ENCODE assay signal across 8 mouse cellular contexts in genomic region chr6:146634015-146634722, GRCm38 (mm10). TPM values are rescaled to one million over a fixed set of nuclear protein-coding genes. Genes with fewer than 3 reads are reported as not detected.
DNase-seq lines count a peak whose midpoint lies in the region; ATAC-seq and TF ChIP-seq lines count a peak whose summit lies in the region.

No protein-coding gene starts in this region.

- peak overlapping the region; percentile 84 for H3K4me3 ChIP-seq in embryonic facial prominence, embryonic 15.5 days (replicated peaks)
- H3K4me3 ChIP-seq in limb, embryonic 15.5 days: peak overlapping the region; percentile 82
- peak overlapping the region; percentile 77 for H3K4me3 ChIP-seq in midbrain, embryonic 16.5 days (ENCODE audit: low read depth, low read length)
- H3K4me3 ChIP-seq in spleen, adult 2 months (ENCODE audit: extremely low read depth, insufficient read depth, insufficient read length): peak overlapping the region; percentile 71

- H3K36me3 ChIP-seq in embryonic facial prominence, embryonic 15.5 days: no peaks in the 10 kb centered on the region
- H3K36me3 ChIP-seq in limb, embryonic 15.5 days: no peaks in the 10 kb centered on the region
- no peaks in the 10 kb centered on the region for H3K36me3 ChIP-seq in midbrain, embryonic 16.5 days (ENCODE audit: control insufficient read depth, insufficient read depth, low read length)
- no peaks in the 10 kb centered on the region for H3K36me3 ChIP-seq in spleen, adult 2 months (ENCODE audit: control insufficient read depth, insufficient read depth, low read length)

- peaks cover 22% of the 10 kb centered on the region for H3K4me1 ChIP-seq in embryonic facial prominence, embryonic 15.5 days
- peaks cover 19% of the 10 kb centered on the region for H3K4me1 ChIP-seq in limb, embryonic 15.5 days
- peaks cover 10% of the 10 kb centered on the region for H3K4me1 ChIP-seq in midbrain, embryonic 16.5 days (ENCODE audit: control insufficient read depth, insufficient read depth, low read length)
- peaks cover 5% of the 10 kb centered on the region; the same call in 1 of the 2 replicates for H3K4me1 ChIP-seq in spleen, adult 2 months (ENCODE audit: control insufficient read depth, insufficient read depth, insufficient read length)

- H3K27ac ChIP-seq in embryonic facial prominence, embryonic 15.5 days (replicated peaks): peak overlapping the region; percentile 88
- peak overlapping the region; percentile 92 for H3K27ac ChIP-seq in limb, embryonic 15.5 days
- peak overlapping the region; percentile 87 for H3K27ac ChIP-seq in midbrain, embryonic 16.5 days (ENCODE audit: low read length)
- peak overlapping the region; percentile 49 for H3K27ac ChIP-seq in spleen, adult 2 months (ENCODE audit: insufficient read depth, low read length)

- WGBS in embryonic facial prominence, embryonic 15.5 days: under 1% methylated on average over 81 of the region's 82 CpGs
- WGBS in limb, embryonic 15.5 days: 1% methylated on average over 79 of the region's 82 CpGs
- under 1% methylated on average over 46 of the region's 82 CpGs for WGBS in midbrain, embryonic 16.5 days
- WGBS in spleen, adult 2 months: under 1% methylated on average over 81 of the region's 82 CpGs

- no peak for TF ChIP-seq CTCF in spleen, adult 2 months (IDR thresholded peaks at IDR 0.05; ENCODE audit: extremely low read depth, insufficient read depth, insufficient read length, insufficient replicate concordance)

- H3K9ac ChIP-seq in embryonic facial prominence, embryonic 15.5 days: peak overlapping the region; percentile 65
- peak overlapping the region; percentile 77 for H3K9ac ChIP-seq in limb, embryonic 15.5 days
- H3K9ac ChIP-seq in midbrain, embryonic 16.5 days (ENCODE audit: low read depth, low read length): peak overlapping the region; percentile 90

- no peak for TF ChIP-seq POLR2A in spleen, adult 2 months (IDR thresholded peaks at IDR 0.05; ENCODE audit: low read depth, low read length)

- H3K9me3 ChIP-seq in embryonic facial prominence, embryonic 15.5 days (replicated peaks): no peaks in the 10 kb centered on the region
- no peaks in the 10 kb centered on the region for H3K9me3 ChIP-seq in limb, embryonic 15.5 days
- no peaks in the 10 kb centered on the region for H3K9me3 ChIP-seq in midbrain, embryonic 16.5 days (replicated peaks; ENCODE audit: control insufficient read depth, low read length, poor library complexity, severe bottlenecking)

- peak; percentile 73 for DNase-seq in 416B (ENCODE audit: low read depth)
- DNase-seq in adrenal gland, postnatal 4 days (ENCODE audit: low spot score in 2 of 2): peak; percentile 50 to 58
- peak; percentile 78 to 80 for DNase-seq in heart, adult 9 months (ENCODE audit: low spot score in 2 of 2)
- DNase-seq in kidney, adult 8-10 months: peak; percentile 67 to 68
- DNase-seq in spleen, adult 2 months (ENCODE audit: low read depth in 1 of 2, low spot score in 2 of 2): peak; percentile 59 to 60

- no peaks in the 10 kb centered on the region for H3K27me3 ChIP-seq in embryonic facial prominence, embryonic 15.5 days
- H3K27me3 ChIP-seq in limb, embryonic 15.5 days: no peaks in the 10 kb centered on the region
- H3K27me3 ChIP-seq in midbrain, embryonic 16.5 days (ENCODE audit: control insufficient read depth, insufficient read depth, low read depth, low read length): no peaks in the 10 kb centered on the region
- H3K27me3 ChIP-seq in spleen, adult 2 months (ENCODE audit: control insufficient read depth, insufficient read depth, low read length): no peaks in the 10 kb centered on the region

- ATAC-seq in embryonic facial prominence, embryonic 15.5 days (ENCODE audit: insufficient number of reproducible peaks, low FRiP score, low TSS enrichment, low read depth): peak; percentile 87
- ATAC-seq in limb, embryonic 15.5 days (ENCODE audit: insufficient number of reproducible peaks, low FRiP score, low TSS enrichment, low read depth): peak; percentile 83
- ATAC-seq in midbrain, embryonic 16.5 days: peak; percentile 95

- H3K4me2 ChIP-seq in embryonic facial prominence, embryonic 15.5 days (replicated peaks): peak overlapping the region; percentile 68
- peak overlapping the region; percentile 63 for H3K4me2 ChIP-seq in limb, embryonic 15.5 days
- peak overlapping the region; percentile 64 for H3K4me2 ChIP-seq in midbrain, embryonic 16.5 days (ENCODE audit: low read length)

RNA-seq across cellular contexts. Expression of gene Med21, which starts 8.2 kb away (rescaled TPM):
- total RNA-seq in adrenal gland, postnatal 4 days (2021): 10 to 100 TPM; 60.3 to 69.7 TPM
- polyA plus RNA-seq in embryonic facial prominence, embryonic 15.5 days (2015; fragmentation: Nextera tagmentation; extraction: Ambion mirVana): 131 and 139 TPM in 2 replicates
- 132 and 142 TPM in 2 replicates for polyA plus RNA-seq in limb, embryonic 15.5 days (2015; fragmentation: Nextera tagmentation; extraction: Ambion mirVana)
- 105 and 108 TPM in 2 replicates for polyA plus RNA-seq in midbrain, embryonic 16.5 days (2015; fragmentation: Nextera tagmentation; extraction: Ambion mirVana)
- polyA plus RNA-seq in spleen, adult 2 months (2012; rRNA removed): 11.6 and 13.4 TPM in 2 replicates

RNA-seq across cellular contexts. Expression of gene Tm7sf3, which starts 8.5 kb away (rescaled TPM):
- 10 to 100 TPM; 59.8 to 66.3 TPM for total RNA-seq in adrenal gland, postnatal 4 days (2021)
- polyA plus RNA-seq in embryonic facial prominence, embryonic 15.5 days (2015; fragmentation: Nextera tagmentation; extraction: Ambion mirVana): 47.2 and 47.9 TPM in 2 replicates
- 48.2 and 52.1 TPM in 2 replicates for polyA plus RNA-seq in limb, embryonic 15.5 days (2015; fragmentation: Nextera tagmentation; extraction: Ambion mirVana)
- polyA plus RNA-seq in midbrain, embryonic 16.5 days (2015; fragmentation: Nextera tagmentation; extraction: Ambion mirVana): 31.7 and 32.7 TPM in 2 replicates
- 8.5 and 9.2 TPM in 2 replicates for polyA plus RNA-seq in spleen, adult 2 months (2012; rRNA removed)

RNA-seq across cellular contexts. Expression of gene Ints13, which starts 56.5 kb away (rescaled TPM):
- 10 to 100 TPM; 38.6 to 46.6 TPM for total RNA-seq in adrenal gland, postnatal 4 days (2021)
- polyA plus RNA-seq in embryonic facial prominence, embryonic 15.5 days (2015; fragmentation: Nextera tagmentation; extraction: Ambion mirVana): 56.2 and 61.6 TPM in 2 replicates
- polyA plus RNA-seq in limb, embryonic 15.5 days (2015; fragmentation: Nextera tagmentation; extraction: Ambion mirVana): 54.2 and 62.9 TPM in 2 replicates
- 40.3 and 53.9 TPM in 2 replicates for polyA plus RNA-seq in midbrain, embryonic 16.5 days (2015; fragmentation: Nextera tagmentation; extraction: Ambion mirVana)
- polyA plus RNA-seq in spleen, adult 2 months (2012; rRNA removed): 10.2 and 11.3 TPM in 2 replicates

RNA-seq across cellular contexts. Expression of gene Fgfr1op2, which starts 57.2 kb away (rescaled TPM):
- total RNA-seq in adrenal gland, postnatal 4 days (2021): 10 to 100 TPM; 78.4 to 79.2 TPM
- polyA plus RNA-seq in embryonic facial prominence, embryonic 15.5 days (2015; fragmentation: Nextera tagmentation; extraction: Ambion mirVana): 91.4 and 92.5 TPM in 2 replicates
- polyA plus RNA-seq in limb, embryonic 15.5 days (2015; fragmentation: Nextera tagmentation; extraction: Ambion mirVana): 98.3 and 99.6 TPM in 2 replicates
- polyA plus RNA-seq in midbrain, embryonic 16.5 days (2015; fragmentation: Nextera tagmentation; extraction: Ambion mirVana): 37.9 and 39.6 TPM in 2 replicates
- 58.6 and 72.9 TPM in 2 replicates for polyA plus RNA-seq in spleen, adult 2 months (2012; rRNA removed)

Comparison
In these comparisons a context has a peak if more than half of its experiments do, and no peak if none do; other contexts are left out.
1. Peak in every context shown above with its lines: DNase-seq, ATAC-seq, H3K4me3 ChIP-seq and H3K27ac ChIP-seq.